Mouse (Mus musculus): Measurements from ENCODE around the gene Hand1. TPM values are rescaled to one million over a fixed set of nuclear protein-coding genes. Genes with fewer than 3 reads are reported as not detected.

Hand1 gene
- 19.7 and 24.3 TPM in 2 replicates for polyA plus RNA-seq (2015; fragmentation: Nextera tagmentation; extraction: Ambion mirVana)

- peak within 1 kb of the TSS; percentile 53 for H3K4me3 ChIP-seq
- H3K27ac ChIP-seq (replicated peaks): peak within 1 kb of the TSS; percentile 86
- ATAC-seq (ENCODE audit: extremely low read depth, insufficient number of reproducible peaks, low FRiP score, low TSS enrichment): no peak
- peaks cover 53% of the 10 kb centered on the region for H3K4me1 ChIP-seq
- peak within 1 kb of the TSS; percentile 83 for H3K9ac ChIP-seq
- peak within 1 kb of the TSS; percentile 76 for H3K4me2 ChIP-seq
- 10% methylated on average over 23 of the region's 23 CpGs for WGBS
- H3K9me3 ChIP-seq: no peaks in the 10 kb centered on the region
- peaks cover 96% of the 10 kb centered on the region for H3K27me3 ChIP-seq (replicated peaks)
- no peaks in the 10 kb centered on the region for H3K36me3 ChIP-seq
These were observed at the start of gene Hand1 for GRCm38 (mm10) chr11:57832552-57833201. Gene Hand1, minus strand, starts transcription at chr11:57832818.

- WGBS: 65% methylated on average over 2 of the region's 2 CpGs
- no peaks in the 10 kb centered on the region for H3K36me3 ChIP-seq
- no peak overlapping the region for H3K4me2 ChIP-seq
- peaks cover 3% of the 10 kb centered on the region; the same call in 1 of the 2 replicates for H3K27me3 ChIP-seq (replicated peaks)
- no peak overlapping the region for H3K9ac ChIP-seq
- ATAC-seq (ENCODE audit: extremely low read depth, insufficient number of reproducible peaks, low FRiP score, low TSS enrichment): no peak
- H3K4me1 ChIP-seq: peaks cover 10% of the 10 kb centered on the region
- H3K27ac ChIP-seq (replicated peaks): no peak overlapping the region
- no peaks in the 10 kb centered on the region for H3K9me3 ChIP-seq
- no peak overlapping the region for H3K4me3 ChIP-seq
These were observed 43.5 kb upstream of the Hand1 start for GRCm38 (mm10) chr11:57876157-57876556.

- Histone ChIP-seq H3K27ac (replicated peaks) (peak overlapping the region; percentile 48; the same call in 1 of the 2 replicates), H3K4me3 (no peak overlapping the region), H3K4me2 (no peak overlapping the region), H3K36me3 (no peaks in the 10 kb centered on the region), H3K4me1 (peaks cover 19% of the 10 kb centered on the region), H3K9me3 (no peaks in the 10 kb centered on the region), H3K9ac (0 out of 2 replicates have a peak overlapping the region, but pooled peaks have one; percentile 1), H3K27me3 (replicated peaks) (peaks cover 5% of the 10 kb centered on the region; the same call in 1 of the 2 replicates)
- WGBS: 51% methylated on average over 3 of the region's 3 CpGs
- ATAC-seq (ENCODE audit: extremely low read depth, insufficient number of reproducible peaks, low FRiP score, low TSS enrichment): no peak
These were observed 40.4 kb upstream of the Hand1 start for GRCm38 (mm10) chr11:57873014-57873413.

DNA sequence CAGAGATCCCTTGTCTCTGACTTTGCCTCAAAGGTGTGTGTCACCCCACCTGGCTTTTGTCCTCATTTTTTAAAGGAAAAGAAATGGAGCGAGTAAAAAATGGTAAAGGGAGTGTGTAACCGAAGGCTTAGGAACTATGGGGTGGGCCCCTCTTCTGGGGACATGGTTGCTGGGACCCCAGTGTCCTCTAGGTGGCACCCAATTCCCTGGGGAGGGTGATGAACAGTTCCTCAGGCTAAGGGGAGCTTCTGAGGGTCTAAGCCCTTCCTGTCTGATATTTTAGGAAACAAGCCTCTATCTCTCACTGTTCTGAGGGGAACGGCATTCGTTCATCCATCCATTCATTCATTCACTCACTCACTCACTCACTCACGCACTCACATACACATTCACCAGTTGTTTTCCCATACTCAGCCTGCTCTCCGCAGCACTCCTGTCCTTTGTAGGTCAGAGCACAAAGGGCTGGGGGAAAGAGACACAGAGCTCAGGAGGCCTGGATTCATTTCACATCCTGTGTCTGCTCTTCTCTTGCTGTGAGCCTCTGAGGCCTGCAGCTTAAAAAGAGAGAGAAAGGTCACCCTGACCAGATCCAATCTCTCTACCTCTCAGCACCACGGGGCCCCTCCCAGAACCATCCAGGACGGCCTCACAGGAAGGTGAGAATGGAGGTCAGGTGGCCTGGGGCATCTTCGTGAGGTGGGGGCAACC, 36.3 kb upstream of the Hand1 start:
- Histone ChIP-seq H3K4me2 (no peak overlapping the region), H3K36me3 (no peaks in the 10 kb centered on the region), H3K9ac (0 out of 2 replicates have a peak overlapping the region, but pooled peaks have one; percentile 29), H3K27ac (replicated peaks) (no peak overlapping the region), H3K4me1 (peaks cover 38% of the 10 kb centered on the region), H3K9me3 (no peaks in the 10 kb centered on the region), H3K27me3 (replicated peaks) (peaks cover 15% of the 10 kb centered on the region; the same call in 1 of the 2 replicates), H3K4me3 (no peak overlapping the region)
- WGBS: 38% methylated on average over 9 of the region's 9 CpGs
- ATAC-seq (ENCODE audit: extremely low read depth, insufficient number of reproducible peaks, low FRiP score, low TSS enrichment): no peak

DNA sequence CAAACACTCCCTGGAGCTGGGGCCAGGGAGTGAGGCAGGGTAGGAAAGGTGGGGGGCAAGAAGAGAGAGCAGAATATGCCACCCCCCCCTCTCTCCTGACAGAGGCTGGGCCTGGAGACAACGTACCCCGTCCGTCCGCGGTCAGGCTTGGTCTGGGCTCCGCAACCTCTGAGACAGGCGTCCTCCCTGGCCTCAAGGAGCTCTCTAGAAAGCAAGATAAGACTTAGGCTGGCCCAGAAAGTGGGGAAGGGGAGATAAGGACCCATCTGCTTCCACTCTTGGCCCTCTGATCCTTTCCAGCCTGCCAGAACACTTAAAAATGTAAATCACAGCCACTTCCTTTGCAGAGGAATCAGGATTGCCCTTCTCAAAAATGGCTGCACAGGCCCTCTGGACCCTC, 33.8 kb upstream of the Hand1 start:
- H3K4me1 ChIP-seq: peaks cover 29% of the 10 kb centered on the region
- H3K27me3 ChIP-seq (replicated peaks): peaks cover 17% of the 10 kb centered on the region; the same call in 1 of the 2 replicates
- H3K9ac ChIP-seq: peak overlapping the region; percentile 56
- no peaks in the 10 kb centered on the region for H3K9me3 ChIP-seq
- no peak overlapping the region for H3K4me3 ChIP-seq
- no peaks in the 10 kb centered on the region for H3K36me3 ChIP-seq
- ATAC-seq (ENCODE audit: extremely low read depth, insufficient number of reproducible peaks, low FRiP score, low TSS enrichment): no peak
- peak overlapping the region; percentile 50; the same call in 1 of the 2 replicates for H3K27ac ChIP-seq (replicated peaks)
- peak overlapping the region; percentile 34 for H3K4me2 ChIP-seq
- whole genome bisulfite sequencing: 2% methylated on average over 6 of the region's 7 CpGs

- no peak for ATAC-seq (ENCODE audit: extremely low read depth, insufficient number of reproducible peaks, low FRiP score, low TSS enrichment)
- no peak overlapping the region for H3K4me3 ChIP-seq
These were observed 32.0 kb upstream of the Hand1 start for GRCm38 (mm10) chr11:57864577-57864976.

GRCm38 (mm10) chr11:57862088-57862487, 29.5 kb upstream of the Hand1 start:
- Histone ChIP-seq H3K4me1 (peaks cover 19% of the 10 kb centered on the region), H3K27me3 (replicated peaks) (peaks cover 15% of the 10 kb centered on the region; the same call in 1 of the 2 replicates), H3K9me3 (no peaks in the 10 kb centered on the region), H3K9ac (no peak overlapping the region), H3K36me3 (no peaks in the 10 kb centered on the region), H3K4me3 (no peak overlapping the region), H3K27ac (replicated peaks) (no peak overlapping the region), H3K4me2 (no peak overlapping the region)
- ATAC-seq (ENCODE audit: extremely low read depth, insufficient number of reproducible peaks, low FRiP score, low TSS enrichment): no peak
- WGBS: 85% methylated on average over 7 of the region's 7 CpGs

More at GRCm38 (mm10) chr11:57864577-57864976, 32.0 kb upstream of the Hand1 start:
- Histone ChIP-seq H3K27ac (replicated peaks) (no peak overlapping the region), H3K9ac (0 out of 2 replicates have a peak overlapping the region, but pooled peaks have one; percentile 33), H3K4me2 (no peak overlapping the region), H3K9me3 (no peaks in the 10 kb centered on the region), H3K4me1 (peaks cover 28% of the 10 kb centered on the region), H3K36me3 (no peaks in the 10 kb centered on the region), H3K27me3 (replicated peaks) (peaks cover 13% of the 10 kb centered on the region; the same call in 1 of the 2 replicates)
- 20% methylated on average over 8 of the region's 8 CpGs for WGBS

DNA sequence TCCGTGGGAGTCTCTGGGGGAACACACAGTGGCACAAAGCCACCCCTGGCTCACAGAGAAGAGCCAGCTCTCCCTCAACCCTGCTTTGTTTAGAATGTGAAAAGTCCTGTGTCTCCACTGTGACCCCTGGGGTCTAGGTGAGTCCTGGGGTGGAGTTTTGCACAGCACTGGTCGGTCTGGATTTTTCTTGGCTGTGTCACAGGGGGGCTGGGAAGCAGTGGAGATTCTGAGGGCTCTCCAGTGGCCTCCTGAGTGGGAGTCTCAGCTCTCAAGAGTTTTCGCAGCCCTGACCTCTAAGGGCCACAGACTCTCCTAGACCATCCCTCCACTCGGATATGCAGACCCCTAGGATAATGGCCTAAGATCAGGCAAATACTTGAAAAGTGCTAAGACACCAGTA, 25.1 kb upstream of the Hand1 start:
- WGBS: 43% methylated on average over 4 of the region's 4 CpGs
- 0 out of 2 replicates have a peak, but pooled peaks cover 4% of the 10 kb centered on the region for H3K27me3 ChIP-seq (replicated peaks)
- no peak overlapping the region for H3K4me2 ChIP-seq
- H3K27ac ChIP-seq (replicated peaks): no peak overlapping the region
- H3K9ac ChIP-seq: no peak overlapping the region
- H3K9me3 ChIP-seq: no peaks in the 10 kb centered on the region
- no peak overlapping the region for H3K4me3 ChIP-seq
- H3K36me3 ChIP-seq: no peaks in the 10 kb centered on the region
- H3K4me1 ChIP-seq: no peaks in the 10 kb centered on the region
- ATAC-seq (ENCODE audit: extremely low read depth, insufficient number of reproducible peaks, low FRiP score, low TSS enrichment): no peak; the same call in 1 of the 2 replicates

- no peak overlapping the region for H3K4me2 ChIP-seq
- 61% methylated on average over 6 of the region's 6 CpGs for WGBS
- no peak overlapping the region for H3K27ac ChIP-seq (replicated peaks)
- no peak overlapping the region for H3K4me3 ChIP-seq
- no peak for ATAC-seq (ENCODE audit: extremely low read depth, insufficient number of reproducible peaks, low FRiP score, low TSS enrichment)
- no peak overlapping the region for H3K9ac ChIP-seq
- H3K27me3 ChIP-seq (replicated peaks): peaks cover 22% of the 10 kb centered on the region
- H3K36me3 ChIP-seq: no peaks in the 10 kb centered on the region
- H3K9me3 ChIP-seq: no peaks in the 10 kb centered on the region
- H3K4me1 ChIP-seq: 0 out of 2 replicates have a peak, but pooled peaks cover 3% of the 10 kb centered on the region
These were observed 21.0 kb upstream of the Hand1 start for GRCm38 (mm10) chr11:57853571-57853970.

GRCm38 (mm10) chr11:57850931-57851330, 18.3 kb upstream of the Hand1 start:
- Histone ChIP-seq H3K9ac (no peak overlapping the region), H3K4me3 (no peak overlapping the region), H3K4me2 (no peak overlapping the region), H3K9me3 (no peaks in the 10 kb centered on the region), H3K36me3 (no peaks in the 10 kb centered on the region), H3K27me3 (replicated peaks) (peaks cover 22% of the 10 kb centered on the region), H3K4me1 (peaks cover 11% of the 10 kb centered on the region), H3K27ac (replicated peaks) (no peak overlapping the region)
- 57% methylated on average over 3 of the region's 3 CpGs for WGBS
- ATAC-seq (ENCODE audit: extremely low read depth, insufficient number of reproducible peaks, low FRiP score, low TSS enrichment): no peak

GRCm38 (mm10) chr11:57850298-57850697, 17.7 kb upstream of the Hand1 start:
- H3K9me3 ChIP-seq: no peaks in the 10 kb centered on the region
- H3K36me3 ChIP-seq: no peaks in the 10 kb centered on the region
- H3K27ac ChIP-seq (replicated peaks): no peak overlapping the region
- no peak for ATAC-seq (ENCODE audit: extremely low read depth, insufficient number of reproducible peaks, low FRiP score, low TSS enrichment)
- peaks cover 11% of the 10 kb centered on the region for H3K4me1 ChIP-seq
- no peak overlapping the region for H3K4me3 ChIP-seq
- no peak overlapping the region for H3K4me2 ChIP-seq
- peaks cover 22% of the 10 kb centered on the region for H3K27me3 ChIP-seq (replicated peaks)
- 58% methylated on average over 7 of the region's 7 CpGs for WGBS
- H3K9ac ChIP-seq: no peak overlapping the region
